ENCODE assay signal across 10 mouse cellular contexts in genomic region chr5:105717294-105717693, GRCm38 (mm10). TPM values are rescaled to one million over a fixed set of nuclear protein-coding genes. Genes with fewer than 3 reads are reported as not detected.
DNase-seq lines count a peak whose midpoint lies in the region; ATAC-seq and TF ChIP-seq lines count a peak whose summit lies in the region.
"Had no signal": no experiment of that assay in that cellular context is flagged by ENCODE, and none has a peak within 500 bp of the region (broad histone marks: within the 10 kb centered on the region; RNA-seq: fewer than 3 reads in every experiment).

No protein-coding gene starts in this region.

- TF ChIP-seq POLR2A in CH12.LX (IDR thresholded peaks at IDR 0.05; ENCODE audit: low read depth, low read length), result no peak

- WGBS in heart, embryonic 15.5 days, result 51% methylated on average over 7 of the region's 7 CpGs
- WGBS in embryonic facial prominence, embryonic 15.5 days, result 65% methylated on average over 7 of the region's 7 CpGs
- WGBS in limb, embryonic 15.5 days, result 57% methylated on average over 7 of the region's 7 CpGs

- no peak for TF ChIP-seq RAD21 in CH12.LX (IDR thresholded peaks at IDR 0.05; ENCODE audit: low read depth, low read length)

- in situ Hi-C loops in CH12.LX (cut with MboI; ENCODE audit: low pct_ligation_motif_present, low pct_unique_long_range_greater_than_20kb, low sequenced_read_pairs), result no loop called here

- no peaks in the 10 kb centered on the region for H3K9me3 ChIP-seq in heart, embryonic 15.5 days (replicated peaks)
- H3K9me3 ChIP-seq in CH12.LX (replicated peaks; ENCODE audit: low read length), result no peaks in the 10 kb centered on the region
- no peaks in the 10 kb centered on the region for H3K9me3 ChIP-seq in embryonic facial prominence, embryonic 15.5 days (replicated peaks)
- no peaks in the 10 kb centered on the region for H3K9me3 ChIP-seq in limb, embryonic 15.5 days

- H3K4me2 ChIP-seq in heart, embryonic 15.5 days, result no peak overlapping the region
- H3K4me2 ChIP-seq in CH12.LX (ENCODE audit: insufficient read depth, low read depth, poor library complexity, severe bottlenecking), result peak overlapping the region; percentile 73; the same call in 1 of the 2 replicates
- no peak overlapping the region for H3K4me2 ChIP-seq in embryonic facial prominence, embryonic 15.5 days (replicated peaks)
- H3K4me2 ChIP-seq in limb, embryonic 15.5 days, result no peak overlapping the region

- dilution Hi-C loops in CH12.LX (cut with MboI; ENCODE audit: extremely low pct_ligation_motif_present, extremely low pct_unique_long_range_greater_than_20kb, low sequenced_read_pairs), result no loop called here

- H3K4me3 ChIP-seq in heart, embryonic 15.5 days, result no peak overlapping the region
- H3K4me3 ChIP-seq in CH12.LX (replicated peaks in 1 of 3; ENCODE audit: low read depth in 2 of 3, low read length in 2 of 3, poor library complexity in 1 of 3), result no peak overlapping the region
- H3K4me3 ChIP-seq in embryonic facial prominence, embryonic 15.5 days (replicated peaks), result no peak overlapping the region
- no peak overlapping the region for H3K4me3 ChIP-seq in limb, embryonic 15.5 days

- H3K36me3 ChIP-seq in heart, embryonic 15.5 days, result no peaks in the 10 kb centered on the region
- H3K36me3 ChIP-seq in CH12.LX (replicated peaks in 1 of 2; ENCODE audit: control insufficient read depth in 1 of 2, insufficient read depth in 1 of 2, low read length in 1 of 2), result peaks cover 36 to 74% of the 10 kb centered on the region in 2 experiments
- no peaks in the 10 kb centered on the region for H3K36me3 ChIP-seq in embryonic facial prominence, embryonic 15.5 days
- H3K36me3 ChIP-seq in limb, embryonic 15.5 days, result no peaks in the 10 kb centered on the region

- H3K79me2 ChIP-seq in CH12.LX (replicated peaks; ENCODE audit: control insufficient read depth, extremely low read depth, insufficient read depth, poor library complexity, severe bottlenecking), result peaks cover 83% of the 10 kb centered on the region

- peak overlapping the region; percentile 35; the same call in 1 of the 2 replicates for H3K27ac ChIP-seq in heart, embryonic 15.5 days
- peak overlapping the region; percentile 80 for H3K27ac ChIP-seq in CH12.LX (ENCODE audit: insufficient read depth, low read depth)
- H3K27ac ChIP-seq in embryonic facial prominence, embryonic 15.5 days (replicated peaks), result 0 out of 2 replicates have a peak overlapping the region, but pooled peaks have one; percentile 5
- H3K27ac ChIP-seq in limb, embryonic 15.5 days, result 0 out of 2 replicates have a peak overlapping the region, but pooled peaks have one; percentile 17

- peak; percentile 60 for ATAC-seq in heart, embryonic 15.5 days (replicated peaks; ENCODE audit: insufficient number of reproducible peaks, insufficient read depth, low FRiP score, low read depth)
- no peak for ATAC-seq in embryonic facial prominence, embryonic 15.5 days (ENCODE audit: insufficient number of reproducible peaks, low FRiP score, low TSS enrichment, low read depth)
- 0 out of 2 replicates have a peak, but pooled peaks have one; percentile 26 for ATAC-seq in limb, embryonic 15.5 days (ENCODE audit: insufficient number of reproducible peaks, low FRiP score, low TSS enrichment, low read depth)

- no peak for TF ChIP-seq CTCF in CH12.LX (conservative IDR thresholded peaks at IDR 0.05 in 1 of 2, IDR thresholded peaks at IDR 0.05 in 1 of 2; ENCODE audit: low read depth in 2 of 2, low read length in 2 of 2)

- H3K27me3 ChIP-seq in heart, embryonic 15.5 days, result no peaks in the 10 kb centered on the region
- no peaks in the 10 kb centered on the region for H3K27me3 ChIP-seq in CH12.LX (replicated peaks)
- no peaks in the 10 kb centered on the region for H3K27me3 ChIP-seq in embryonic facial prominence, embryonic 15.5 days
- H3K27me3 ChIP-seq in limb, embryonic 15.5 days, result no peaks in the 10 kb centered on the region

- peaks cover 31% of the 10 kb centered on the region for H3K4me1 ChIP-seq in heart, embryonic 15.5 days (replicated peaks)
- H3K4me1 ChIP-seq in CH12.LX (ENCODE audit: control insufficient read depth in 1 of 2, insufficient read depth in 2 of 2), result peaks cover 21 to 81% of the 10 kb centered on the region in 2 experiments
- peaks cover 32% of the 10 kb centered on the region for H3K4me1 ChIP-seq in embryonic facial prominence, embryonic 15.5 days
- peaks cover 24% of the 10 kb centered on the region for H3K4me1 ChIP-seq in limb, embryonic 15.5 days

- no peak overlapping the region for H3K9ac ChIP-seq in heart, embryonic 15.5 days
- H3K9ac ChIP-seq in CH12.LX (ENCODE audit: insufficient read depth, low read depth), result no peak overlapping the region
- H3K9ac ChIP-seq in embryonic facial prominence, embryonic 15.5 days, result no peak overlapping the region
- no peak overlapping the region for H3K9ac ChIP-seq in limb, embryonic 15.5 days

- DNase-seq in heart, adult 11 months, result no peak
- DNase-seq in CH12.LX (ENCODE audit: extremely low read depth), result no peak
- no peak for DNase-seq in layer of hippocampus, postnatal 10 days (ENCODE audit: low spot score in 2 of 2)
- no peak for DNase-seq in left cerebral cortex, adult 8-10 months (ENCODE audit: low spot score in 2 of 2)
- no peak for DNase-seq in frontal cortex, postnatal 25 days (ENCODE audit: low spot score in 2 of 2)
- DNase-seq: cerebellum, postnatal 10 days; right cerebral cortex, postnatal 4 days had no signal

- TF ChIP-seq EP300 in CH12.LX (IDR thresholded peaks at IDR 0.05; ENCODE audit: low read length), result no peak

TF ChIP-seq in CH12.LX, 34 proteins besides CTCF, POLR2A, EP300 and RAD21:
- TF ChIP-seq RCOR1 (conservative IDR thresholded peaks at IDR 0.05; ENCODE audit: low read depth, low read length) (no peak), ZKSCAN1 (IDR thresholded peaks at IDR 0.05; ENCODE audit: borderline replicate concordance, low read depth, low read length) (no peak), PAX5 (IDR thresholded peaks at IDR 0.05; ENCODE audit: low read length) (no peak), TCF12 (IDR thresholded peaks at IDR 0.05; ENCODE audit: low read depth, low read length) (no peak), MAZ (IDR thresholded peaks at IDR 0.05; ENCODE audit: low read depth, low read length) (no peak), ELF1 (IDR thresholded peaks at IDR 0.05; ENCODE audit: low read depth, low read length) (no peak), GABPA (IDR thresholded peaks at IDR 0.05; ENCODE audit: insufficient replicate concordance, low read depth, low read length) (no peak), KAT2A (IDR thresholded peaks at IDR 0.05; ENCODE audit: insufficient replicate concordance, low read length) (no peak), ETS1 (conservative IDR thresholded peaks at IDR 0.05; ENCODE audit: low read depth, low read length) (no peak), ZC3H11A (IDR thresholded peaks at IDR 0.05; ENCODE audit: low read depth, low read length) (no peak), IRF4 (IDR thresholded peaks at IDR 0.05; ENCODE audit: low read depth, low read length) (no peak), HCFC1 (IDR thresholded peaks at IDR 0.05; ENCODE audit: low read depth, low read length) (no peak), SIN3A (IDR thresholded peaks at IDR 0.05; ENCODE audit: low read length) (no peak), CHD2 (IDR thresholded peaks at IDR 0.05; ENCODE audit: low read length) (no peak), MAFK (IDR thresholded peaks at IDR 0.05; ENCODE audit: insufficient replicate concordance, low read length) (no peak)

RNA-seq across cellular contexts. Expression of gene Lrrc8d, which starts 17.5 kb away (rescaled TPM):
- polyA plus RNA-seq in heart, embryonic 15.5 days (2015; fragmentation: Nextera tagmentation; extraction: Ambion mirVana), result 7.4 and 9.1 TPM in 2 replicates
- 15.9 and 16.6 TPM in 2 replicates for total RNA-seq in CH12.LX (2012; rRNA removed)
- total RNA-seq in CH12.LX (2014; rRNA removed), result 5.2 and 7.0 TPM in 2 replicates
- 26.1 and 29.2 TPM in 2 replicates for polyA plus RNA-seq in CH12.LX (2012; ENCODE audit: insufficient read length, low read depth)
- 15.9 and 17.7 TPM in 2 replicates for polyA plus RNA-seq in embryonic facial prominence, embryonic 15.5 days (2015; fragmentation: Nextera tagmentation; extraction: Ambion mirVana)
- 10.7 and 11.6 TPM in 2 replicates for polyA plus RNA-seq in limb, embryonic 15.5 days (2015; fragmentation: Nextera tagmentation; extraction: Ambion mirVana)
- 10 to 100 TPM; 57.7 to 59.4 TPM for total RNA-seq in layer of hippocampus, postnatal 10 days (2021)
- total RNA-seq in left cerebral cortex, adult 8-10 months (2022), result 10 to 100 TPM; 39.2 to 45.4 (median 42.1) TPM

Comparison
In these comparisons a context has a peak if more than half of its experiments do, and no peak if none do; other contexts are left out.
1. H3K27ac ChIP-seq: peak in every context shown above with its lines; median percentile 80 in CH12.LX; 35 in heart, embryonic 15.5 days; 17 in limb, embryonic 15.5 days; 5 in embryonic facial prominence, embryonic 15.5 days.